Mouse (Mus musculus) neutrophil, adult 5-6 weeks (primary cell): ENCODE data around the gene Plcxd2. TPM values are rescaled to one million over a fixed set of nuclear protein-coding genes. Genes with fewer than 3 reads are reported as not detected.

ENCODE experiments used
- ATAC-seq: fragments of 151-379, 151-347 bp; 2 replicates; pipeline ENCODE4 v1.8.0; 2017; ENCODE audit warnings: mild to moderate bottlenecking, moderate TSS enrichment; ENCODE audit not compliant: insufficient number of reproducible peaks, poor library complexity, low FRiP score, severe bottlenecking; ENCODE audit errors: extremely low read depth
- total RNA-seq: library from RNA; stranded (forward); fragments of 200-1000 nt; gene quantifications from 2 replicates; pipeline ENCODE4 v1.2.3, GENCODE M21; 2017

Plcxd2 gene
- total RNA-seq, 1 experiment from 2014 or later = 10.5 TPM

DNA sequence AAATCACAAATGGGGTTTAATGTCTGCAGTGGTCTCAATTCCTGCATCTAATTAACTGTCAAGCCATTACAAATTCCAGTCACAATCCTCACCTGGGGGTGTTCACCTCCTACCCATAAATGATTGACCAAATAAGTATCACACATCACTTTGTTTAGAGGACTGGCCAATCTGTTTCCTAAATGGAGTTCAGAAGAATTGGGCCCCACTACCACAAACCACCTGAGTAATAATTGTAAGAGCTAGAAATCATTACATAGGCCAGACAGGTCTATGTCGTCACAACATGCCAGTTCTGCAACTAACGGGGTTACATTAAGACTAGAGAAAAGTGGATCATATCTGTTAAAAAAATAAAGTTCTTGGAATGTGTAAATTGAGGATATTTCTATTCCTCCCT lies 58.0 kb downstream of the Plcxd2 start:
- ATAC-seq = no peak

GRCm38 (mm10) chr16:45946335-45946734 lies 63.7 kb downstream of the Plcxd2 start:
- no peak for ATAC-seq

DNA sequence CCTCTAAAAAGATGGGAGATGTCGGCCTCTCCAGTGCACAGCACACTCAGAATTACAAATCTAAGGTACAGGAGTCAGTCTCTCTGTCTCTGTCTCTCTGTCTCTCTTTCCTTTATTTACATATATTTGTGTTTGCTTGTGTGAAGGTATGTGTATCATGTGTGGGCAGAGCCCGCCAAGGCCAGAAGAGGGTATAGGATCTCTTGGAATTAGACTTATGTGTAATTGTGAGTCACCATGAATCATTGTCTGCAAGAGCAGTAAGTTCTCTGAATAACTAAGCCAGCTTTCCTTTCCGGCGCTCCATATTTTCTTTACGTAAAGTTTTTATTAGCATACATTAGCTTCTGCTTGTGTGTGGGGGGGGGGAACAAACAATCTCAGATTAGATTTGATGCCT lies 64.4 kb downstream of the Plcxd2 start:
- no peak for ATAC-seq

GRCm38 (mm10) chr16:45945174-45945631 lies 64.8 kb downstream of the Plcxd2 start:
- ATAC-seq = no peak

DNA sequence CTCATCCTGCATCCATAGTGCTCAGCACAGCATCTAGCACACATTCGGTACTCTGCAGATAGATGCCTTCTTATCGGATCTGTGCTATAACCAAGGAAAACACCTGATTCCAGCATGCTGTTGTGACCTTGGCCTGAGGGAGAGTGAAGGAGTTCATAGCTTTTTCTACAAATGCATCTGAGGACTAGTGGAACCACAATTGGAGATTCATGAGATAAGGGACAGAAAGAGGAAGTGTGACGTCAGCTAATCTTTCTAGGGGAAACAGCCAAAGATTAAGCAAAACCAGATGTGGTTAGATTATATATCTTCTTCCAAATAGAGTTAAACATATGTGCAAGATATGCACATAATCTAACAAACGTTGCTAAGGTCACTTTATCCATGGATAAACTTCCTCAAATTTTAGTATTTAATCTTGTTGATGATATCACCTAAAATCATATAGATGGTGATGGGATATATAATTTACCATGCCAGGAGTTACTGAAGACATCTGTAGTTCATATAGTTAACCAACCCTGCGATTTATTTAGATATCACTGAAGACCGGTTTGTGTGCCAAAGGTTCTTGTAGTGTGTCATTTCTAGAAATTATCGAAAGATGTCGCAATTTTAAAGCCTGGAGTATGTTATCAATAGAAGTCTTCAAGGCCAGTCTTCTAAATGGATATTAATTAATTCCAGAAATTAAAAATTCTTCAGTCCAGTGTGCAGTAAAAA lies 67.7 kb downstream of the Plcxd2 start:
- ATAC-seq = no peak

- no peak for ATAC-seq
These were observed 69.3 kb downstream of the Plcxd2 start for GRCm38 (mm10) chr16:45940701-45941100.

- no peak for ATAC-seq
These were observed 70.6 kb downstream of the Plcxd2 start for GRCm38 (mm10) chr16:45939436-45939835.

- ATAC-seq = no peak
These were observed 72.6 kb downstream of the Plcxd2 start for GRCm38 (mm10) chr16:45937381-45937780.

DNA sequence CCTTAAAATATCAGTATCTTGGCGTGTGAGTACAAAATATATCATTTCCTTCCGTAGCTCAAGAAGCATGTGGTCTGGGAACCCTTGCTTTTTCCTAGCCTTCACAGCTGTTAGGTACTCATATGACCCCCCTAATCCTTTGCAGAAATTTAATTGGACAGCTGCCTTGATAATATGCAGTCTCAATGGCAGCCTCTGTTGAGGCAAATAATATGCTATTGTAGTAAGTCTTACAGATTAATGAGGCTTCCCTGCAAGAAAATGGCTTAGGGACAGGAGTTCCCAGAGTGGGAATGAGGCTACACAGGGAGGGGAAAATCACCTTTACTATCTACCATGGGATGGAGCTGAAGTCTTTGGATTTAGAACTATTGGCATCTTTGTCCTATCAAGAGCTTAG lies 73.5 kb downstream of the Plcxd2 start:
- ATAC-seq = no peak

GRCm38 (mm10) chr16:45935956-45936483 lies 74.0 kb downstream of the Plcxd2 start:
- ATAC-seq = no peak

DNA sequence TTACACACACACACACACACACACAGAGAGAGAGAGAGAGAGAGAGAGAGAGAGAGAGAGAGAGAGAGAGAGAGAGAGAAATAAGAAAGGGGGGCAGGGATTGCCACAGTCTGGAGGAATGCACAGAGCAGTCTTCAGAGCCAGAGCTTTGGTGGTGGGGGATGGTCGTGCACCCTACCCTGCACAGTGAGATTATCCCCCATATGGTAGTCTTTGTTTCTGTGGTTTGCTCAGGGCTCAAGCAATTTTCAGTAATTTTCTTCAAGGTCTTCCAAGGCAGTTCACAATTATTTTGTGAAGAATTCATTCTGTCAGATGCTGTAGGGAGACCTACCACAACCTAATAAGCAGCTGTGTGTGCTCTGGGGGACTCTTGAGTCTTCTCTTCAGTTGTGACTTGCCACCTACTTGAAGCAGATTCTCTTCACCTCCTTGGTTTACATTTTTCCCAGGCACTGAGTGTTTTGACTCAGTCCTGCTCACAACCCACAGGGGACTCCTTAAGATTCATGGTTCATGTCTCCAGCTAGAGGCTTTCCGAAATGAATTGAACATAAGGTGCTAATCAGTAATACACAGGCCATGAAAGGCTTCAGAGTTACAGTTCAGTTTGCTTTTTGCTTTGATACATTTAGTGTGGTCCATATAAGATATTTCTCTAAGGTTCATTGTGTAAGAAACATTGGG lies 75.2 kb downstream of the Plcxd2 start:
- ATAC-seq = no peak

DNA sequence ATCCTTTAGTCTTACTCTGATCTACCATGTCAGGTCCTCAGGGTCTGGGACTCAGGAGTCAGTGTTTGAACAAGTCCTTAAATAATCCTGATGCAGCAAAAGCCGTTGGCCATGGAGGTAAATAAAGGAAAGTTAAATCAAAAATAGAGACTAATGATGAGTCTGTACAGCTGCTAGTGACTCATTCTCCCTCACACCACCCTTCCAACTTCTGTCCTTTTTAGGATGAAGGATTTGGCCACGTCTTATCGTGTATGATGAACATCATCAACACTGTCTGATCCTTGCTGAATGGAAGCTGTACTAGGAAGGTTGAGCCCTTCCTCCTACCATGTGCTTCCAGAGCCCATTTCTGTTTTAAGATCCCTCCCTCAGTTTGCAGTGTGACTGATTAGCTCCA lies 79.7 kb downstream of the Plcxd2 start:
- ATAC-seq = no peak

- no peak for ATAC-seq
These were observed 81.9 kb downstream of the Plcxd2 start for GRCm38 (mm10) chr16:45928090-45928489.

- no peak for ATAC-seq
These were observed 82.4 kb downstream of the Plcxd2 start for GRCm38 (mm10) chr16:45927601-45928000.

DNA sequence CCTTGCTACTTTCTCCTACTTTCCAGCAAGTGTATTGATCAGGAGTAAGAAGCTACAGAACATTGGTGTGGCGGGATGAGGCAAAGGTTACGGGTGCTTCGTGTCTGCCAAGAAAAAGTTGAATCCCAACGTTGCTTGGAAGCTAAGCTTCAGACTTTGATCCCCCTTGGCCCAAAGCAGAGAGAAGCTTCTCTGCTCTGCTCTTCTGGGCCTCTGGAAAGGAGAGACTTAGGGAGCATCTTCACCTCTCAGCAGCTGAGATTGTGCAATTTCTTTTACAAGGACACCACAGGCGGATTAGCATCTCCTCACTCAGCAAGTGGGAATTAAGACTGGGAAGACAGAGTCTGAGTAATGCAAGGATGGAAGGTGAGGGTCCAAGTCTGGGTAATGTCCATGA lies 83.1 kb downstream of the Plcxd2 start:
- no peak for ATAC-seq

DNA sequence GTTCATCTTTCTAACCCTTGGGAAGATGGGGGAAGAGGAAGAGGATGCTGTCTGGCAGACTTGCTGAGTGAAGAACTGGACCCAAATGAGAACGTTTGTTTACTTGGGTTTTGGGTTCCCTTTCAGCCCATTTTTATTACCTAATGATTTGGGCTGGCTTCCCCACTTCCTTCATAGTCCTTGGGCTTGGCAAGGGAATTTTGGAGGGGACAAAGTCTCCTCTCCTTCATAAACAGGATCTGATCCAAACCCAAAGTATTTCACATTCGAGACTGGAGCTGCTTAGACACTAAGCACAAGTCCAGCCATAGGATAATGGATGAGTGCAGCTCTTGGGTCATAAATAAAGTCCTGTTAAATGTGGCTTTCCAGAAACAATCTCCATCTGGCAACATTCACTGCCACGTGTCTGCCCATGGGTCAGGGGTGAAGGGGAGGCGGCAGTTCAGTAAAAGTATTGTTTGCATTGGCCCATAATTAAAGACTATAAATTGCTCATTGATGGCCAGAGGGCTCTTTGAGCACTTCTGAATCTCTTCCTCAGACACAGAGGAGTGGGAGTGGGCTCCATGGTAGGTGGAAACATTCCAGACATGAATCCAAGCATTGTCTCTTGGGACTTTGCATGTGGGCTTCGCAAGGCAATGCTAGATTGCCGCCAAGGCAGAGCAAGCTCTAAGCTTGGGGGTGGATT lies 86.1 kb downstream of the Plcxd2 start:
- no peak for ATAC-seq

DNA sequence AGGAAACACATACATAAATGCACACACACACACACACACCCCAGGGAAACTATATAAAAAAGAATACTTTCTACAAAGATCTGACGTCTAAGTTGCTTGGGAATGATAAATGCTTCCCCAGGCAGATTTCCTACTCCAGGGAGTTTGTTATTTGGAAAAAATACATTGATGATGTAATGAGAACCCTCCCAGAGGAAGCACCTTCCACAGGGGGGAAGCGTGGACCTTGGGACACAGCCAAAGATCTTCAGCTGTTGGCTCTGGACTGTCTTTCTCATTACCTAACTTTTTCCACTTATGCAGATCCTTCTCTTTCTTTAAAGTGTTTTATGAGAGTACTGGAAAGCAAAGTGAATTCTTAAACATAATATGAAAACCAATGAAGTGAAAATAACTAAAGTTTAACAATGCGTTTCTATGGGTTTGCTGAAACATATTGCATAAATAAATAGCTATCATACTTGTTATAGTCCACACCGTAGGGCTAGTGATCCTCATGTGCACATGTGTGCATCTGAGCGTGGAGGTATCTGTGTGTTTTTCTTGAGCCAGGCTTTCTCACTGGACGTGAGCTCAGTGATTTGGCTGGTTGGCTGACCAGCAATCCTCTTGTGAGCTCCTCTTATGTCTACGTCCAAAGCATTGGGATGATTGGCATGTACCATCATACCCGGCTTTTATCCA lies 87.3 kb downstream of the Plcxd2 start:
- no peak for ATAC-seq

- ATAC-seq = no peak
These were observed 90.4 kb downstream of the Plcxd2 start for GRCm38 (mm10) chr16:45919572-45919971.
